Mouse (Mus musculus) R1 (cell line): ENCODE results near the gene Stau1.
A peak's percentile ranks its signal among the peaks of the same experiment; 100 is the strongest.
"Not testable (repeated sequence)": the region's sequence is repeated elsewhere in the genome, so short reads cannot be mapped to it uniquely, and the experiment has no call there.

ENCODE experiments used
- DNase-seq: peaks from one replicate; pipeline ENCODE4 v3.0.0-alpha.2; 2018; ENCODE audit warnings: low read depth, low spot score

The Stau1 gene

GRCm38 (mm10) chr2:166995796-166996532 lies at the start of gene Stau1:
Gene Stau1 (minus strand): TSS chr2:166996299.
- DNase-seq: peak; percentile 97

DNA sequence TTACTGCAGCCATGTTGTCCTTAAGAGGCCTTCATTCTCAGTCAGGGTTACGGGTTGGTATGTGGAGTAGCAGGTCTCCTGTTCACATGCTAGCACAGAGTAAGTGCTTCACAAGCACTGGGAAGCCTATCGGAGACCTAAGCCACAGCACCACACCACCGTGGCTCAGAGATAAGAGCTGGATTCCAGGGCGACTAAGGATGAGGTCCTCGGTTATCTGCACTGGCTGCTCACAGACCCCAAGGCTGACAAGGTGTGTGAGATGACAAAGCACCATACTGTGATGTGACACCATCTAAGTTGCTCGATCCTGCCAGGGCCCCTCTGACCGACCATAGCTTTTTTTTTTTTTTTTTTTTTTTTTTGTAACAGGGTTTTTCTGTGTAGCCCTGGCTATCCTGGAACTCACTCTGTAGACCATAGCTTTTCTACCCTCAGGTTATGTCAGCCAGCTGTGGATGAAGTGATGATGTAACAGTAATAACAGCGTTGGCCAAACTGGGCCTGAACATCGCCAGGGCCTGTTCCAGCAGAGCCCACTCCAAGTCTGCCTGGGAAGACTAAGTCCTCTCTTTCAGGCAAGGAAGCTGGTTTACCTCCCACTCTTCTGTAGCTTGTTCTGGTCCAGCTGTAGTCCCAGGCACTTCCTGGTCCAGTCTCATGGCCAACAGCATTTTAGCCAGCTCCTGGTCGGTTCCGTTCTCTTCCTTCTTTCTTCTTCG lies 47.5 kb upstream of the Stau1 start:
- DNase-seq: no peak

- no peak for DNase-seq
These were observed 43.3 kb upstream of the Stau1 start for GRCm38 (mm10) chr2:167039386-167039785.

DNA sequence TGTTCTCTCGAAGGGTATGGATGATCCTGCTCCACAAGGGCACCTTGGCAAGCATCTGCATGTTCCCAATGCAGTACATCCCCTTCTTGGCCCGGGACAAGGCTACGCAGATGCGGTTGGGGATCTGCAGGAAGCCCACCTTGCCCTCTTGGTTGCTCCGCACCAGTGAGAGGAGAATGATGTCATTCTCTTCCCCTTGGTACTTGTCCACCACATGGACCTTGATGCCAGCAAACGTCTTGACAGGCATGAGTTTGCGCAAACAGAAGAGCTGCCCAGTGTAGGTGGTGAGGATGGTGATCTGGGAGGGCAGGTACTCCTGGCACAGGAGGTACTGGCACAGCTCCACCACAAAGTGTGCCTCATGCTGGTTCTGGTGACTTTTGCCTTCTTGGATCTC lies 42.6 kb upstream of the Stau1 start:
- DNase-seq: no peak

- DNase-seq: no peak
These were observed 42.2 kb upstream of the Stau1 start for GRCm38 (mm10) chr2:167038297-167038696.

DNA sequence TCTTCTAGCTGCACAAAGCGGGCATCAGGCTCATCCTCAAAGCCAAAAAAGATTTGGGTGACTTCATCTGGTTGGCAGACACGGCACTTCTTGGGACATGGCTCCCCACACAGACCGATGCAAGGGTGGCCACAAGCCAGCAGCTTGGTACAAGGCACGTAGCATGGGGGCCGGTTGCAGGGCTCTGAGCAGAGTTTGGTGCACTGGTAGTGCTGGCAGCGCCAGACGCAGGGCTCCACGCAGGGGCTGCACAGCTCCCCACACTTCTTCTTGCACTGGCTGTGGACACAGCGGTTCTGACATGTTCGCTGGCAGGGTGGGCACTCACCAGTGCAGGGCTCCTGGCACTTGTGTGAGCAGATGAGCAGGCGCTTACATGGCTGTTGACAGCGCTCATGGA lies 41.6 kb upstream of the Stau1 start:
- no peak for DNase-seq

DNA sequence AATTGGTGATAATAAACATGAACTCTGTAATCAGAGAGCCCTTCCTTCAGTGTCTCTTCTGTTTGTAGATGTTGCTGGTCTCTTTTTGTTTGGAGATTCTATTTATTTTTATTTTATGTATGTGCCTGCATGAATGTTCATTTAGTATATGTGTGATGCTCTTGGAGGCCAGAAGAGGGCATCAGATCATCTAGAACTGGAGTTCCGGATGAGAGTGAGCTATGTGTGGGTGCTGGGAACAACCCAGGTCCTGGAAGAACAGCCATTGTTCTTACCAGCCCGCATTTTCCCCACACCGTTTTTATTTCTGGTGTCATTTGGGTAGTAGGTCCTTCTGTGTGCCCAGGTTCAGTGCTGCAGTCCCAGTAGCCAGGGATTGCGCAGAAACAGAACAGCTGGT lies 34.4 kb upstream of the Stau1 start:
- DNase-seq: peak; percentile 65

- peak; percentile 34 for DNase-seq
These were observed 32.5 kb upstream of the Stau1 start for GRCm38 (mm10) chr2:167028553-167028952.

GRCm38 (mm10) chr2:167019396-167019795 lies 23.3 kb upstream of the Stau1 start:
- DNase-seq: no peak

DNA sequence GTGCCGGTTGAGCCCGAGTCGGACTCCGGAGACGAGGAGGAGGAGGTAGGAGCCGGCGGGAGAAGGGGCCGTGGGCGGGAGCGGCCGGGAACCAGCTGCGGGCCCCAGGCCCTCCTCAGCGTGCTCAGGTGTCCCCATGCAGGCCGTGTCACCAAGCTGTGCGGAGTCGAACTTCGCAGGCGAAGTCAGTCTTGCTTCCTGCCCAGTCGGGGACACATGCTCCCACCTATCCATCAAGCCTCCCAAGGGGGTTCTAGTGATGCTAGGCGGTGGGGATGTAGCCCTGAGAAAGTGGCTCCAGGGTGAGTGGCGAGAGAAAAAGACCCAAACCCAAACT lies 19.3 kb upstream of the Stau1 start:
- no peak for DNase-seq

DNA sequence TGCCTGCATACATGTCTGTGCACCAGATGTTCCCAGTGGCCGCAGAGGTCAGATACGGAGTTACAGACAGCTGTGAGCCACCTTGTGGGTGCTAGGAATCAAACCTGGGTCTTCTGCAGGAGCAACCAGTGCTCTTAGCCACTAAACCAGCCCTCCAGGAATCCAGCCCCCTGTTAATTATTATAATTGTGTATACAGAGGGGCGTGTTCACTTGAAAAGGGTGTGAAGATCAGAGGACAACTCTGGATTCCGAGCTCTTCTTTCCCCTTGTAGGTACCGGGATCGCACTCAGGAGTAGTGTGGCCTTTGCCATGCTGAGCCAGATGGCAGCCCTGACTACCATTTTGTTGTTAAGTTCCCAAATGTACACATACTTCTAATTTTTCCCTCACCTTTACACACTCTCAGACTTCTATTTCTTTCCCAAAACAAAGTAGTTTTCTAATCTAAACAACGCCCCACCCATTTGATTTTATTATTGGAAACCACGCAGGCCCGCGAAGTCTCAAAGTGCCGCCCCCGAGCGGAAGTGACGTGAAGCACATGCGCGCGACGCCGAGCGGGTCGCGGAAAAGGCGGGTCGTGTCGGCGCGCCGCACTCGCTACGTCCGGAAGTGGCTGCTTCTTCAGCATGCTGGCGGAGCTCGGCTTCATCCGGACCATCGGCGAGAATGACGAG lies 18.7 kb upstream of the Stau1 start, which contains the start of gene Ddx27:
TSS of gene Ddx27 (plus strand) at position 492 of the 680 bp plus-strand sequence.
- DNase-seq: peak; percentile 94

DNA sequence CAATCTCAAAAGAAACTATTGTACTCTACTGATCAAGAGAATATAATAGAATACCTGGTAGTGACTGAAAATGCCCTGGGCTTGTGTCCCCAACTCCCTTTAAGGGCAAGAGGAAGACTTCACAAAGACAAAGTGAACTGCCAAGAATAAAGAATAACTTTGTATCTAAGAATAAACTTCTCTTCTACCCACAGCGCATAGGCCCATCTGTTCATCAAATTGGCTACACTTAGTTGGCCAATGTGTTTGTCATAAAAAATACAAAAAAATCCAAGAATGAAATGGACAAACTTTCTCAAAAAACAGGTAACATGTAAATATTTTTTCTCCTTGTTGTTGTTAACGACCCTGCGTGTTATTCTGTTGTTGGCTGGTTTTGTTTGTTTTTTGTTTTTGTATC lies 14.4 kb upstream of the Stau1 start:
- DNase-seq: no peak

DNA sequence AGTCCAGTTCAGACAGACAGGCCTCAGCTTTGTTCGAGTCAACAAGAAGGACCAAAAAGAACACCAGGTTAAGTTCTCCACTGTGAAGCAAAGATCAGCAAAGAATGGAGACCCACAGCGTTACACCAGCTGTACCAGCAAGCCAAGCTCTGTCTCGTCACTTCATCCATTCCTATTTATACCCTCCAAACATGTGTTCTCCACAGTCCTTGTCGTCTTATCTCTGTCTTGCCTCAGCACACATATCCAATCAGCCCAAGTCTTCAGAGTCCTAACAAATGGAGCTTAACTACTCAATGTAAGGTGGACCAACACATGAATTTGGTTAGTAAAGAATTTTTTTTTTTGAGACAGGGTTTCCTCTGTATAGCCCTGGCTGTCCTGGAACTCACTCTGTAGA lies 13.4 kb upstream of the Stau1 start:
- DNase-seq: no peak

GRCm38 (mm10) chr2:167007565-167007964 lies 11.5 kb upstream of the Stau1 start:
- DNase-seq: not testable (repeated sequence)

DNA sequence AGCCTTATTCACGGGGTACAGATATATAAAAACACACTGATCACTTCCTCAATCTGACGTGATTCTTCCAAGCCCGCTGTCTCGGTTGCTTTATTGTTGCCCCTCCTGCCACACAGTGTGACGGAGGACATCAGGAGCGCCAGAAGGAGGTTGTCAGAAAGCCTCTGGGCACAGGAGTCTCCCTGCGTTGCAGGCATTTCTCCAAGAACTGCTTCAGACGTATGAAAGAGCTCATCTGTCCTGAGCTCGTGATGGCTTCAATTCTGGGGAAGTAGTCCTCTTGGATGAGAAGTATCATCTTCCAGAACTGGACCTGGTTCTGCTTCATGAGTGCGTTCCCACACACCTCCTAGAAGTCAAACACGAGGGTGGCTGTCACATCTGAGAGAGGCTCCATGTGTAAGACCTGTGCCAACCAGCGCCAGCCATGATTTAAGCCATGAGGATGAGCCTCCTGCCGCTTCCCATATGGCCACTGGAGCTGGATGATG lies 10.9 kb upstream of the Stau1 start:
- no peak for DNase-seq

DNA sequence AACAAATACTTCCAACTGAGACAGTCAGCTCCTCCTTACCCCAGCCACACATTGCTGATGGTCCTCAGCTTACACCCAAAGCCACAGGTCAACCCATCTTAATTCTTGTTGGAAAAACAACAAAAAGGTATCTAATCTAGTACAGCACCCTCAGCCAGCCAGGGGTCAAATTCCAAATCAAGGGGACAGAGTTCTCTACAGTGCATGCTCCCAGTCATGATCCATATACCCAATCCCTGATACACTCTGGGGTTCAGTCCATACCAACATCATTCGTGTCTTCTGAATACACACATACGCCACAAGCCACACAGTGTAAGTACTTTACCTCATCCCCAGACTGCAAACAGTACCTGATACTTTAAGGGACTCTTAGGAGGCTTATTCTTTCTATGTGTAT lies 10.3 kb upstream of the Stau1 start:
- DNase-seq: no peak

GRCm38 (mm10) chr2:167004099-167004854 lies 8.2 kb upstream of the Stau1 start:
- peak; percentile 85 for DNase-seq

GRCm38 (mm10) chr2:167001486-167001885 lies 5.4 kb upstream of the Stau1 start:
- DNase-seq: no peak

DNA sequence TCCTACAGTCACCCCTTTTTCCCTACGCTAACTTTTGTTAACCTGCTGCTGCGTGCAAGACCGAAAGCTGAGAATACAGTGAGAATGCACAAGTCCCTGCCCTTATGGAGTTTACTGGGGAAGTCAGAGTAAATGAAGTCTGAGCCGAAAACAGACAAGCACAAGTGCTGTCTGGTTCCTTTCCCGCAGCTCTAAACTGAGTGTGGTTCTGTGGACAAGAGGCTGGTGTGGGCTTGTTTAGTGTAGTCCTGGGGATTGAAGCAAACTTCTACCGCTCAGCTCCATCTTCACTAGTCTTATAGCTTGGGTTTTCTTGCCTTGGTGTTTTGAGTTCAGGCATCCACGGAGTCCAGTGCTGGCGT lies 415 bp upstream of the Stau1 start:
- DNase-seq: no peak

DNA sequence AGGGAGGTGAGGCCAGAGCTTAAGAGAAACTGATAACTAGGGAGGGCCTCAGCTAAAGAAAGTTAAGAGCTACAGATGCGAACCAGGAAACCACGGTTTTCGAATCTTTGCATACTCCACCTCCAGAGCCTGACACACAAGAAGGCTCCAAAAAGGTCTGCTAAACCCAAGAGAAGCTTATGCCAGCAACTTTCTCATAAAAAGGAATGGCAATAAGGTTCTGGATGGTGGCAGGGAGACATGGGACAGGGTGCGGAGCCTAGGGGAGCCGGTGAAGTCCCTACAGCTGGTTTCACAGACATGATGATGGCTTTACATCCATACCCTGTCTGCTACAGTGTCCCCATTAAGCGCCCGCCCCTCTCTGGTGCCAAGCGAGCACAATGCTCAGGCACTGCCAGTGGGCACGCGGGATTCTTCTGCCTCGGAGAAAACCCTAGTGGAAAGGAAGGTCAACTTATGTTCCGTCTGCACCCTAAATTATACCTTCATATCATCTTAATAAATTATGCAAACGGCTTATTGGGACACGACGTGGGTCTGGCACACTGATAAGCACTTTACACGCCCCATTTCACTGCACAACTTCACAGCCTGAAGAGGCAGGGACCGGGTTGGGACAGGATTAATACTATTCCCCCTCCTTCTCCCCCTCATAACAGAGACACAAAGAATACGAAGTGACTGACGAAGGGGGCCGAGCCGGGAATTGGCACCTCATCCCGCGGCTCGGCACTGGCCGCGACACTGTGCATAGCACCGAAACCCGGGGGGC lies 891 bp downstream of the Stau1 start:
- DNase-seq: peak; percentile 48

GRCm38 (mm10) chr2:166991945-166992344 lies 4.2 kb downstream of the Stau1 start:
- no peak for DNase-seq
